Mouse (Mus musculus) inflammation-experienced regulatory T-cells, adult 6 months (primary cell): Measurements from ENCODE around the gene Popdc2. TPM values are rescaled to one million over a fixed set of nuclear protein-coding genes. Genes with fewer than 3 reads are reported as not detected.

Source experiments
- ATAC-seq: one replicate; pipeline ENCODE4 v1.8.0; 2017
- polyA plus RNA-seq, 3 experiments: library from polyadenylated mRNA; unstranded; fragments of 100-300 nt; shearing (Covaris generic); gene quantifications; one replicate each; pipeline ENCODE4 v1.2.1; 2017

The Popdc2 gene
- polyA plus RNA-seq, 3 experiments from 2014 or later, result 0.95 to 10.3 (median 2.3) TPM

DNA sequence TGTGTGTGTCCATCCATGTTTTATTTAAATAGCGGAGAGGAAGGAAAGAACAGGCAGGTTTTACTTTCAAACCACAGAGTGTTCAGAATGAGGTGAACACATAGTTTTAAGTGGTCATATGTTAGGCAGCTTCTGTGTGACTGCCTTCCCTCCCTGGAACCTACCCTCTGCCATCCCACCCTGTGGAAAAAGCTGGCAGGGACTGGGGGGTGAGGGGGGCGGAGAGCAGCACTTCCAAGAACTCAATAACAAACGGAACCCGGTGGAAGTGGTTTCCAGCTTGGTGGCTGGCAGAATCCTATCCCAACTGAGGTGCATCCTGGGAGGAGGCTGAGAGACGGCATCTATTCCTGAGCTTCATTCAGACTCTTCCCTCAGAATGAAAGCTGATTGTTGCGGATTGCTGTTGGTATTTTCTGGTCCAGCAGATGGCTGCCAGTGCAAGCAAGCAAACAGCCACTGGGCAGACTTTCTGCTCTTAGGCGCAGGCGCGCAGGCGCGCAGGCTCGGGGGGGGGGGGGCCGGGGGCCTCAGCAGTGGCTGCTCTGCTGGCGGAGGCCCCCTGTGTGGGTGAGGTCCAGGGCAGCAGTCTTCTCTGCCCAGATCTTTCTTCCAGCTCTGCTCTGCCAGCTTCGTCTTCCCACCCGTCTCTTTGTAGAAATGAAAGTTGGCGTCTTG is 14.3 kb downstream of the Popdc2 start:
- ATAC-seq, result peak; percentile 63

DNA sequence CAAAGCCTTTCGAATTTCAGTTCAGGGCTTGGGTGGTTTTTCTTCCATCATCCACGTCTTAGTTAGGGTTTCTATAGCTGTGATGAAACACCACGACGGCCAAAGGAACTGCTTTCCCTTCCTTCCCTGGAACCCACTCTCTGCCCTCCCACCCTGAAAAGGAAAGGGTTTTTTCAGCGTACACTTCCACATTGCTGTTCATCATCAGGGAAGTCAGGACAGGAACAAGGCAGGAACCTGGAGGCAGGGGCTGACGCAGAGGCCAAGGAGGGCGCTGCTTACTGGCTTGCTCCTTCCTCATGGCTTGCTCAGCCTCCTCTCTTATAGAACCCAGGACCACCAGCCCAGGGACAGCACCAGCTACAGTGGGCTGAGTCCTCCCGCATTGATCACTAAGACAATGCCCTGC is 14.8 kb downstream of the Popdc2 start:
- ATAC-seq, result peak; percentile 22

DNA sequence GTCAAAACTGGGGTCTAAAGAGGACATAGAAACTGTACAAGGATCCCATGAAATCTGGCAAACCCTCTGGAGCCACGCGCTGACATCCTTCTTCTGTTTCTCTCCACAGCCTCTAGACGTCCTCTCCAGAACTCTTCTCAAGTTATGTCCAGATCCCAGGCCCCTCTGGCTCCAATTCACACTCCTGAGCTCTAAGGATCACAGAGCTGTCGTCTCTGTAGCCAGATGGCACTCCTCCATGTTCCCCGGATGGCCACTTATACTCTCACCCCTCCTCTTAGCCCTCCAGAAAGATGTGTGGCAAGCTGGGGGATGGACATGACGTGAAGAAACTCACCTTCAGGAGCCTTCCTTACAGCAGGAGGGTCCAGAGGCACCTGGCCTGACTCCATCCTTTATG is 15.5 kb downstream of the Popdc2 start:
- no peak for ATAC-seq

DNA sequence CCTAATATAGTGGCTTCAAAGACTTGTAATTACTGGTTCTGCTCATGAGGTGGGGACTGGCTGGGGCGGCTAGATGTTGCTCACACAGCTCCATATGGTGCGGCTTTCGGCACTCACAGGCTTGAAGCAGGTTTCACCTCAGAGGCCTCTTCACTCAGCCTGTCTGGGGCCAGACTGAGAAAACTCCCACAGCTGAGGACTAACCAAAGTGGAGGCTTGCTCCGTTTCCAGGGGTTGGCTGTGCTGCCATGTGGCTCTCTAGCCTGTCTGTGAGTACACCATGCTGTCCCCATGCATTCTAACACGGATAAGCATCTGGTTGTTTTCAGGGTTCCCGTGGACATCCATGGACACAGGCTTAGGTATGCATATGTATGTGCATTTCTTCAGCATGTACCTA is 16.6 kb downstream of the Popdc2 start:
- ATAC-seq, result no peak

DNA sequence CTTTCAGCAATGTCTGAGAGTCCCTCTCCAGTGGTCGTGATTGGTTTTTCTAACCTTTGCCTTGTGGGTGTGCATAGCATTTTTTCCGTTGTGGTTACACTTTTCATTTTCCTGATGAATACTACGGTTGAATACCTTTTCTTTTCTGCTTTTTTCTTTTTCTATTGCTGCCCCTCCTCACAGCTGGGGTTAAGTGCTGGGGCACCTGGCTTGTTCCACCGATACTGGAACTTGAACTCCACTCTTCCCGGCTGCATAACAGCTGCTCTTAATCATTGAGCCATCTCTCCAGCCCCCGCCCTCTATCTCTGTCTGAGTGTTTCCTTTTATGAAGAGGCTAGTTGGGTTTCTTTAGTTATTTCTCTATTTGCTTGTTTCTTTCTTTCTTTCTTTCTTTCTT is 17.1 kb downstream of the Popdc2 start:
- no peak for ATAC-seq

DNA sequence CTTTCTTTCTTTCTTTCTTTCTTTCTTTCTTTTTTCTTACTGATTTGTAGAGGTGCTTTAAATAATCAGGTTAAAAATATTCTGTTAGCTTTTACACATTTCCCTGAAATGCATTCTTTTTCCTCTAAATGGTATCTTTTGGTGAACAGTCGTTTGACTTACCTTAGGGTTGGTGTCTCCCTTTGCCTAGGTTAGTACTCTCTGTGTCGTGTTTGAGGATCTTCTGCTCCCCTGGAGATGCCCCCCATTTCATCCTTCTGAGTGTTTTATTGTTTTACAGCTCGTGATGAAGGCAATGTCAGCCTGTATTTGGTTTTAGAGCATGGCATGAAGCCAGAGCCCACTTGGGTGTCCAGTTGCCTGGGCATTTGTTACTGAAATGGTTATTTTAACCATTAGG is 17.5 kb downstream of the Popdc2 start:
- no peak for ATAC-seq

DNA sequence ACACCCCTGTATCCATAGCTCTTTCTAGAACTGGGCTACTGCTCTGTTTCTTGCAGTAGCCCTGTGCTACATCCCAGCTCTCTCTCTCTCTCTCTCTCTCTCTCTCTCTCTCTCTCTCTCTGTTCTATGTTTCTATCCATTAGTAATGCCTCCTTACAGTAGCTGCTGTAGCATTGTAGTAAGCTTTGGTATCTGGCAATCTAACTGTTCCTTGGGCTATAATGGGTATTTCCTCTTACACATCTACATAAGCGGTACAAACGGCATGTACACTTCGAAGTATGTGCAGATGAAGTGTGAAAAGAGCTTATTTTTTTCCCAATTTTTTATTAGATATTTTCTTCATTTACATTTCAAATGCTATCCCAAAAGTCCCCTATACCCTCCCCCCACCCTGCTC is 17.9 kb downstream of the Popdc2 start:
- ATAC-seq, result no peak

DNA sequence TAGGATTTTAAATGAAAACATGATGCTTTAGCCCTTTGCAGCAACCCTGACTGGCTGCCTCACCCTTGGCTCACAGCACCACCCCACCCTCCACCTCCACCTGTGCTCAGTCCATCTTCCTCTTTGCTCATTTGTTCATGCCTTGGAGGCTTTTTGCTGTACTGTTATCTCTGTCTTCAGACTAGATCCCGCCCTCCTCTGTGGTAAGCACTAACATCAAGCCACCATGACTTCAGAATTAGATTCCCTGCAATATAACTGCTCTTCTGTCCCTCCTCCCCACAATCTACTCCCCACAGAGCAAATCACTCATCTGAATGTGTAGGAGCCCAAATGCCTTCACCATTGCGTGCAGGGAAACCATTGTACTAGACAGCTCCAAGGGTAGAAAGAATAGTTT is 21.7 kb downstream of the Popdc2 start:
- no peak for ATAC-seq

DNA sequence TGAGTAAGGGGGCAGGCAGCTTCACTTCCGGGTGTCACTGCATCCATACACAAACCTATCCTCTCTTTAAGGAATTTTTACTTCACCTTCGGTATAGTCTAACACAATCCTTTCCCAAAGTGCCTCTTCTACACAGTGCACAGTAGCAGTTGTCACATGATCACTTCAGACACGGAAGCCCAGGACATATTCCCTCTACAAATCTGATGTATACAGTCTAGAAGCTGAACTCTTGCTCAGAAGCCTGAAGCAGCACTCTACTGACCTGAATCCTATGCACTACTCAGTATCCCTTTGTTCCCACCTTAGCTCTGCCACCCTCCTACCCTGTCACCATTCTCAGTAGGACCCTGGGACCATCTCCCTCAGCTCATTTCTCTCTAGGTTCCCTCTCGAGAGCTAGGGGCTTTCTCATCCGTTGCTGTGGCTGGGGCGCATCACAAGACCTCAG is 23.2 kb downstream of the Popdc2 start:
- ATAC-seq, result no peak

DNA sequence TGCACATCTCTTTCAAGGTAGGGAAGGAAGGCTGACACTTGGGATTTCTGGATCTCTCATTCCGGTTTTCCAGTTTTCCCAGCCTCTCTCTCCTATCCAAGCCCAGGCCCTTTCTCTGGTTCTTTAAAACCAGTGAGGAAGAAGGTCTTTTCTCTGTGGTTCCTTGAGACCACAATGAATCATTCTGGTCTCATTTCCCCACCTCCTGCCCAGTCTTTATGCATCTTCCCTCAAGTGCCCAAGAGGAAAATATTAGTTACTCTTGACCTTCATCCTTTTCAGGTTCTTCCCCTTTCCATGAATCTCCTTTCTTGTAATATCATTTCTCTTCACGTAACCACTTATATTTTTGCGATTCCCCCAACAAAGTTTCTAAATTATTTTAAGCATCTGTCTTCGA is 23.7 kb downstream of the Popdc2 start:
- no peak for ATAC-seq

DNA sequence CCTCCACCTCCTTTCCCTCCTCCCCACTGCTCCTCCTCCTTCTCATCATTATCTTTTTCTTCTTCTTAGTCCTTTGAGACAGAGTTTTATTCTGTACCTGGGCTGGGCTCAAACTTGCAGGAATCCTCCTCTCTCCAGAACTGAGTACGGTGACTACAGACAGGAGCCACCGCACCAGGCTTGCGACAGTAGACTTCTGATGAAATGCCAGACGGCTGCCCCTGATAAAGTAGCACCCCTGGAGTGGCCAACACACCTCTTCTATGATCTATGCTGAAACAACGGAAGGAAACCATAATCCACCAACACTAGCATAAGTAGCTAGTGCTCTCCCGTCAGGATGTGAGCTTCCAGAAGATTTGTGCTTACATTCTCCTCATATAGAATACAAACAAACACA is 25.4 kb downstream of the Popdc2 start:
- no peak for ATAC-seq

DNA sequence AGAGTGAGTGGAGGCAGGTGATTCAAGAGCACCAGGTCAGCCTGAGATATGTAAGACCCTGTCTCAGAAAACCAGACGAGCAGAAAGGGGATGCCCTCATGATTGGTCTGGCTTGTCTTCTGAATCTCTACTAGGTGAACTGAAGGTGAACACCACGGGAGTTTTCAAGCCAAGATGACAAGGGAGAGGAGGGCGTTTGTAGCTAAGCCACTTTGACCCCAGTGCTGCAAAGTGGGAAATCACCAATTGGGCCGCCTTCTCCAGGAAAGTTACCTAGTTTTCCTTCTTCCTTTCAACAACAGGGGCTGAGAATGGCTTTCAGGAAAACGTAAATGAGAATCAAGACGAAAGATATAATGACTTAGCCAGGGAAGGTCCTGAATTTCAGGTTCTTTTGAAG is 26.7 kb downstream of the Popdc2 start:
- no peak for ATAC-seq

DNA sequence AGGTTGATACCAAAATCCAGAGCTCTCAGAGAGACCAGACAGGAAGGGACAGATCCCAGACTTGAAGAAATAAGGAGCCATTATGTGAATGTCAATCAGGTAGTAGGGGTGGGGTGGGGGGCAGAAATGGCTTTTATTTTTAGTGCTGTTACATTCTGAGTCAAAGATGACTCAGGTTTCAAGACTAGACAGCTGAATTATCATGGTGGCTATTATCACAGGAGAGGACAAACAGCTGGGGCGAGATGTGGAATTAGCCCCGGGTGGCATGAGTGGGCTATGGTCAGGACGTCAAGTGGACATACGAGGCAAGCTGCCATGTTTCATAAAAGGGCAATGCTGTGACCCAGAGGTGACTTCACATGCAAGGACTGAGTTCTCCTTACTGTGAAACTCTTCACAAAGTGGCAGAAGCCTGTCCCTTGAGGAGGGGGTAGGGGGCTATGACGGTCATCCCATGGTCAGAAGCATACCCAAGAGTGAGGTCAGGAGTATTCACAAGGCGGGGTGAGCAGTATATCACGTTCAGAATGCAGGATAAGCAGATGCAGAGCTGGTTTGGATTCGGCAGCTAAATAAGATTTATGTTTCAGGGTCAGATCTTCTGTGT is 27.4 kb downstream of the Popdc2 start:
- no peak for ATAC-seq

DNA sequence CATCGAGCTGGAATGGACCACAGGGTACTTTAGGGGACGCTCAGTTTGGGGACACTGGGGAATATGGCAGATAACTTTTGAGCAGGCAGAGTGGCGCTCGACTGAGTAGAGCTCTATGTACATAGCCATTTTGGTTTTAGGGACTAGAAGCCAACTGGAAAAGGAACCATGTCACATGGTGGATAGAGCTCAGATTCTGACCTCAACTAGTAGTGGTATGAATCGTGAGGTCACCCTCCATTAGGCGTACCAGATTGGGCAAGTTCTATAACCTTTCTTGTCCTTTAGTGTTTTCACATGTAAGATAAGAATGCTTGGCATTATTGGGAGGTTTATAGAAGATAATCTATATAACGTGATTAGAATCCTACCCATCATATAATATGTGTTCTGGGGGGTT is 28.3 kb downstream of the Popdc2 start:
- ATAC-seq, result no peak

DNA sequence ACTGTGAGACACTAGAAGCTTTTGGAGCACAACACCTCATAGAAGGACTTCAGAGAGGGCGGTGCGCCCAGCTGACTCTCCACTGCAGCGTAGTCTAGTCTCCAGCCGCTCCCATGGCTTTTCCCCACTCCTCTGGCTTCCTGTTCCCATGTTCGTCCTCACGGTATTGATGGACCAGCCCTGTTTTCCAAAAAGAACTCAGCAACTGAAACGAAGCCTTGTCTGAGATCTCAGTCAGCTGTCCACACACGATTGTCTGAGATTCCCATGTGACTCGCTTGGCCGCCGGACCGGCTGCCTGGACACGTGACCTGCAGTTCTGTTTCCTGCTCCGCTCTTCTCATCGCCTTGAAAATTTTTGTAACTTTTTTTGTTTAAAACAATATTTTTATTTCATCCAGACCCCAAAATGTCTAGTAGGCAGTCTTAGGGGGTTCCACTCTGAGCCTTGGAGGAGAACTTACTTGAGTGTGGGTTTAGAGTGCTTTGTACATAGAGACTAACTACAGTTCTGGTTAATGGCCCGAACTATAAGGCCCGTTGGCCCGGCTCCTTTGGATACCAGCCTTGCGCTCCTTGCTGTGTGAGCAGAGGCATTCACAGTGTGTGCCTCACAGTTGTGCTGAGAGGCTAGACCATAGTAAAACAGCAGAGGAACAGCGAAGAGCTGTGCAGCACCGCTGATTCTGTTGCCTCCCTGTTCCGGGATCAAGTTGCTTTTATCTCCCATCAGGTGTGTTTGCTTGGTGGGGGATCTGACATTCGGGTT is 30.3 kb downstream of the Popdc2 start:
- ATAC-seq, result no peak

DNA sequence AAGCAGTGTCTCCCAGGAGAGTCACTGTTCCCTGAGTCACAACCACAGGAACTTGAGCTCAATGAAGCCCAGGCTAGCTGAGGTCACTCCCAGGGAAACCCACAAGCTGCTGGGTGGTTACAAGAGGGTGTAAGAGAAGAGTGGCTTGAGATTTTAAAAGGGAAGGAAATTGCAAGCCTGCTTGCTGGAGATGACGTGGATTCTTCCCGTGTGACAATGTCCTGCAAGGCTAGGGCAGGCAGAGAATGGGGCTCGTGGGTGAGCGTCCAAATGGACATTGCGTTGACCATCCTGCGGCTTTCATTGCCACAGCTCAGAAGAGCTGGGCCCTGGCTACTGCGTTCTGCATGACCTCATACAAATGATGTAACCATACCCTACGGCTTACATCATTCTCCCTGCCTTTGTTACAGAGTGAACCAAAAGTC is 32.2 kb downstream of the Popdc2 start:
- ATAC-seq, result no peak

DNA sequence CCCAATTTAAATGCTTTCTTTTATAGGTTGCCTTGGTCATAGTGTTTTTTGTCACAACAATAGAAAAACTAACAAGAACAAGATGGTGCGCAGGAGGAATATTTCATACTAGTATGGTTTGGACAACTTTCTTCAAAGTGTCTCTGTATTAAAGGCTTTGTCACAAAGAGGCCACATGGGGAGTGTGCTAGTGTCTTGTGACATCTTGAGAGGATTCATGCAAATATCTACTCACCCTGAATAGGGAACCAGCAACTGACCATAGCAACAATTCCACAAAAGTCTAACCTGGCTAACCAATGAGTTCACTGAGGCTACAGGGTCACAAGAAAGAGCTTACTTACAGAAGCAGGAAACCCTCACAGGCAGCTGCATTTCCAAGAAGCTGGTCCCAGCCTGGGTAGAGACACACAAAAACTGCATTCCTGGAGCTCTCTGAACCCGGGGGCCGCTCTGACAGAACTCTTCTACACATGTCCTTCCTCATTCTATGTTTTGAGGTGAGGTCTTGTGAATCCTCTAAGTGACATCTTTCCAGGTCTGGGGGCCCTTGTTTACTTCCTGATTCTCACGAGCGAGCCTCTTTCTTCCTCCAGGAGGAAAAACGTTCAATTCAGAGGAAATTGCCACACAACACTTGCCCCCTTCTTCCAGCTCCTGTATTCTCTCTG is 33.2 kb downstream of the Popdc2 start:
- no peak for ATAC-seq

DNA sequence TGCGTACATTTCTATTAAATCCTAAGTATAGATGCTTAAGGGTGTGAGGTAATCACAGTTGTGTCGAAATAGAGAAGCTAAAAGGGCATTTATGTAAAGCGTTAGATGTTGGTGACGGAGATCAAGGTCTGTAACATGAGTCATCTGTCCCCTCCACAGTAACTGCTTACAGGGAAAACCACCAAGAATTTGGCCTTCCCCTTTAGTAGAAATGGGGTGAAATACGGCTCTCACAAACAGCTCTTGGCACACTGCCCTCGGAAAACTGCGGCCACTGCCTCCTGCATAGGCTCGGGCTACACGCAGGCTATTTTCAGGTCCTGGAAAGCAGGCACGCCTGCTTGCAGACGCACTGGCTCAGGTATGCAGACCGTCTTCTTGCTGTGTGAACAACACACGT is 34.1 kb downstream of the Popdc2 start:
- ATAC-seq, result peak; percentile 57

DNA sequence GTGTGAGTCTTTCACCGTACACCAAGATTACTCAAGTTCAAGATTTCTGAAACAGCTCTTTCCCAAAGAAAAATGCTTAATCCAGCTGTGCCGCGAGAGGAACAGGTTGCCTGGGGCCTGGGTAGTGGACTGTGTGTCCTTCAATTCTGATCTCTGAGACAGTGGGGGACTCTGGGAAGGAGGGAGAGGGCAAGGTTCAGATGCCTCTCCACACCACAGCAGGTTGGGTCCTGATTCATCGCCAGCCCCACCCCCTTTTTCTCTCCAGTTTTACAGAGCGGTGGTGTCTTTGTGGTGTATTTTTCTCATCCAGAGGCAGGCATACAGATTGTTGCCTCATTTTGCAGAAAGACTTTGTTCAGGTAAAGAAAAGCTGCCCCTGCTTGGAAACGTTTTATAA is 36.3 kb downstream of the Popdc2 start:
- no peak for ATAC-seq

DNA sequence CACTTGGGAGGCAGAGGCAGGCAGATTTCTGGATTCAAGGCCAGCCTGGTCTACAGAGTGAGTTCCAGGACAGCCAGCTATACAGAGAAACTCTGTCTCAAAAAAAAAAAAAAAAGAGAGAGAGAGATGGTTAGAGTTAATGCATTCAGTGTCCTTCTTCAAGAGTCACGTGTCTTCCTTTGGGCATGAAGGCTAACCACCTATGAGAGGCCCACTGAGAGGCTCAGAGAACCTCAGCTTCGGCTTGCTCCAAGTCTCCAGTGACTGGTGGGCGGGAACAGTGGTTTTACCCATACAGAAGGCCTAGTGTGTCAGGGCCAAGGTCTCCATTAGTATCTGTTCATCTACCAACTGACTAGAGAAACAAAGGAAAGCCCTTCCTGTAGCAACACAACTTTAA is 37.1 kb downstream of the Popdc2 start:
- no peak for ATAC-seq

DNA sequence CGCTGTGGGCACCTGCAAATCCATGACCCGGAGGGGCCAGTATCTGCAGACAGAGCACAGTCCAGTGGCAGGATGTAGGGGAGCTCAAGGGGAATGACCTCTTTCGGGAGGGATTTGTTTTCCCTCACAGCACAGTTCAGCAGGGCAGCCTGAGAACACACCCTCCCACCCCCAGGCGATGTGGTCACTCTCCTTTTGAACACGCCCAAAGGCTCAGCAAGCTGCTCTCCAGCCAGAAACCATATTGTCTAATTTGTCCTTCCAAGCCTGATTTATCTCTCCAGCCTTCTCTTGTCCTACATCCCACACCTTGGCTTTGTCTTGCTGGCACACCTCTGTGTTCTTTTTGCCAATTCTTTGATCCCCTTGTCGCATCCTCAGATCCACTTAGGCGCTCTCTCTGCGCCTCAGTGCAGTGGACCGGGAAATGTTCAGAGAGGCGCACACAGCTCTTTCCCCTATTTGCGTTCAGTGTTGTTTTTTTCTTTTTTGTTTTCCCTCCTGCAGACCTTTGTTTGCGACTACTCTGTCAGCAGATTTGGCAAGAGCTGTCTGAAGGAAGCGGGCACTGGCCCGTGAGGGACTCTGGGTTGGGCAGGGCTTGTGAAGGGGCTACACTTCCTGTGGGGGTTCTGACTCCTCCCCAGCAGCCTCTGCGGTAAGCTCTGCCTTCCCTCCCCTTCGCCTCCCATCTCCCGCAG is 37.7 kb downstream of the Popdc2 start:
- ATAC-seq, result peak; percentile 18

DNA sequence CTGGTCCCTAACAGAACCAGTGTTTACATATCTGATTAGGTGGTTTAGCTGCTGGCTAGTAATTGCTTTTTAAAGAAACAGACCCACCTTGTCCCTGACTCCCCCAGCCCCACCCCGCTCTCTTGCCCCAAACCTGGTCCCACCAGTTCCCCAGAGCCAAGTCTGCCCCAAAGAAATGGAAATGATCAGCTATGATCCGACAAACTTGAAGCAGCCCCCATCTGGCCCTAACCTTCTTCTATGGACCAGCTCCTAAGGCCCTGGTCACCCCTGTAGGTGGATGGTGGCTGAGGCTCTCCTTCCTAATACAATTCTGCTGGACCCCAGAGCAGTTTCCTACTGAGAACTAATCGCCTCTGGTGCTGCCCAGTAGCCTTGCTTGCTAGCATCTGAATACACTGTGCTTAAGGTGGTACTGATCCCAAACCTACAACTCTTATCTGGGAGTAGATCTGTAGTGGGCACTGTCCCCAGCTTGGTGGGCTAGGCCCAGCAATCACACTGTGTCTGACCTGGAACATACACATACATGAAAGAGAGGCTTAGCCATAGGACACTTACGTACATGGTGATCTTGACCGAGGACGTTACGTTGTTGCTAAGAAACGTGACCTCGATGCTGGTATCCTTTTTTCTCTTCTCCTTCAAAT is 38.4 kb downstream of the Popdc2 start:
- ATAC-seq, result no peak
